Mouse (Mus musculus) midbrain, postnatal 0 days (tissue): ENCODE measurements around the gene Mfap2. TPM values are rescaled to one million over a fixed set of nuclear protein-coding genes. Genes with fewer than 3 reads are reported as not detected.

ENCODE experiments used
- ATAC-seq: fragments of 200-750 bp; cut with Nextera tagmentation; 2 replicates; pipeline ENCODE4 v1.8.0; 2017; ENCODE audit warnings: moderate number of reproducible peaks, mild to moderate bottlenecking, moderate TSS enrichment, moderate library complexity; ENCODE audit not compliant: low FRiP score
- DNase-seq: peaks from one replicate; pipeline ENCODE4 v3.0.0-alpha.2; 2015; ENCODE audit warnings: low spot score
- H3K27ac ChIP-seq: fragments of 300-500 bp; sonication (generic); 2 replicates; pipeline ENCODE4 v1.5.1; 2014; ENCODE audit warnings: low read depth, mild to moderate bottlenecking, low read length, mixed read lengths
- H3K27me3 ChIP-seq: fragments of 300-500 bp; sonication (generic); 2 replicates; pipeline ENCODE4 v1.6.1; 2014; ENCODE audit warnings: low read length, control low read depth, mixed read lengths; ENCODE audit not compliant: insufficient read depth
- H3K36me3 ChIP-seq: fragments of 300-500 bp; sonication (generic); 2 replicates; pipeline ENCODE4 v1.6.1; 2014; ENCODE audit warnings: low read length, control low read depth, mixed read lengths; ENCODE audit not compliant: insufficient read depth
- H3K4me1 ChIP-seq: fragments of 300-500 bp; sonication (generic); 2 replicates; pipeline ENCODE4 v1.6.1; 2014; ENCODE audit warnings: mild to moderate bottlenecking, control low read depth, antibody characterized with exemption, low read length, mixed read lengths; ENCODE audit not compliant: insufficient read depth
- H3K4me2 ChIP-seq: fragments of 300-500 bp; sonication (generic); 2 replicates; pipeline ENCODE4 v1.6.1; 2014; ENCODE audit warnings: low read depth, mild to moderate bottlenecking, low read length, mixed read lengths; ENCODE audit not compliant: poor library complexity, severe bottlenecking
- H3K4me3 ChIP-seq: fragments of 300-500 bp; sonication (generic); 2 replicates; pipeline ENCODE4 v1.5.1; 2014; ENCODE audit warnings: low read depth, mild to moderate bottlenecking, low read length, moderate library complexity
- H3K9ac ChIP-seq: fragments of 300-500 bp; sonication (generic); replicated peaks from 2 replicates; pipeline ENCODE4 v1.6.1; 2014; ENCODE audit warnings: mild to moderate bottlenecking, low read length, moderate library complexity, mixed read lengths; ENCODE audit not compliant: poor library complexity, severe bottlenecking
- H3K9me3 ChIP-seq: fragments of 300-500 bp; sonication (generic); 2 replicates; pipeline ENCODE4 v1.6.1; 2016; ENCODE audit warnings: low read length, control low read depth
- CTCF ChIP-seq: IDR thresholded peaks from 2 replicates; pipeline ENCODE4 v1.5.1; 2016; ENCODE audit warnings: antibody characterized with exemption, mild to moderate bottlenecking
- WGBS: fragments of 180-500 bp; shearing (Covaris S2); extraction: QIAGEN DNeasy Blood & Tissue Kit; methylation state at CpG from one replicate; pipeline ENCODE4 v1.1.7; 2014; 5-methylcytosine and 5-hydroxymethylcytosine counted together
- polyA plus RNA-seq: library from polyadenylated mRNA; unstranded; fragments of >200 nt; fragmentation: Nextera tagmentation; extraction: Ambion mirVana; gene quantifications from 2 replicates; pipeline ENCODE4 v1.2.1, GENCODE M21; 2015
- total RNA-seq: library from RNA; depleted of rRNA; stranded (reverse); fragments of >200 nt; gene quantifications from 2 replicates; pipeline ENCODE4 v1.2.3, GENCODE M21; 2014

Mfap2 gene
- total and polyA plus RNA-seq, 2 experiments from 2014 or later = 32.4 to 104 TPM

DNA sequence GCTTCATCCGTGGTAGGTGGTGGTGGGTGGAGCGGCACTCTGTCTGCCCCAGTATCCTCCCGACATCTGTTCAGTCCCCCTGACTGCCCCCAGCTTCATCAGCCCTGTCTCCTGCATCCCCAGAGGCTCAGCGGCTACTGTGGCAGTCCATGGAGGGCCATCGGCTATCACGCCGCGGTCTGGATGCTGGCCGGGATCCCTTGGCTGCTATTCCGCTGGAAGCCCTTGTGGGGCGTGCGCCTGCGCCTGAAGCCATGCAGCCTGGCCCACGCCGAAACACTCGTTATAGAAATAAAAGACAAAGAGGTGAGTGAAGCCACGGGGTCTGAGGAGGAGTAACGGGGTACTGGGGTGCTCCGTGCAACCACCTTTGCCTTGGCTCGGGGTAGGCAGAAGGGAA is 18.0 kb upstream of the Mfap2 start:
- no peak overlapping the region for H3K9ac ChIP-seq
- ATAC-seq = no peak
- no peak overlapping the region for H3K4me2 ChIP-seq
- no peak for DNase-seq
- no peak overlapping the region for H3K4me3 ChIP-seq
- peaks cover 52% of the 10 kb centered on the region for H3K36me3 ChIP-seq
- H3K27me3 ChIP-seq = no peaks in the 10 kb centered on the region
- no peak overlapping the region for H3K27ac ChIP-seq
- peaks cover 6% of the 10 kb centered on the region; the same call in 1 of the 2 replicates for H3K4me1 ChIP-seq
- WGBS = 83% methylated on average over 20 of the region's 20 CpGs
- no peak for TF ChIP-seq CTCF
- no peaks in the 10 kb centered on the region for H3K9me3 ChIP-seq

DNA sequence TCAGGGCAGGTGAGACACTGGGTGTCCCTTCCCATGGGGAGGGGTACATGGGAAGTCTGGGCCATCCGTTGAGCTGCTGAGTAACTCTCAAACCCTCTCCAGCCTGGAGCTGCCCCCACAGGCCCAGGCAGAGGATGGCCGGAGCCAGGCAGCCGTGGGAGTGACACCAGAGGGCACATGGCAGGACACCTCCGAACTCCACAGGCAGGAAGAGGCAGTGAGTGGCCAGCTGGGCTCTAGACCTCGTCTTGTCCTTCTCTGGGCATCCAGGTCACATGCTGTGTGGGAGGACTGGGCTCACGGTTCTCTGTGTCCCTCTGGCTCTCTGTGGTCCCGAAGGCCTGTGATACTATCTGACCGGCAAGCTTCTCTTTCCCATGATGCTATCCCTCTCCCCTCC is 16.4 kb upstream of the Mfap2 start:
- peaks cover 66% of the 10 kb centered on the region for H3K36me3 ChIP-seq
- TF ChIP-seq CTCF = no peak
- H3K27me3 ChIP-seq = no peaks in the 10 kb centered on the region
- peaks cover 6% of the 10 kb centered on the region; the same call in 1 of the 2 replicates for H3K4me1 ChIP-seq
- no peak for DNase-seq
- no peak for ATAC-seq
- no peak overlapping the region for H3K27ac ChIP-seq
- no peak overlapping the region for H3K4me3 ChIP-seq
- no peak overlapping the region for H3K9ac ChIP-seq
- 90% methylated on average over 8 of the region's 8 CpGs for WGBS
- H3K9me3 ChIP-seq = no peaks in the 10 kb centered on the region
- no peak overlapping the region for H3K4me2 ChIP-seq

DNA sequence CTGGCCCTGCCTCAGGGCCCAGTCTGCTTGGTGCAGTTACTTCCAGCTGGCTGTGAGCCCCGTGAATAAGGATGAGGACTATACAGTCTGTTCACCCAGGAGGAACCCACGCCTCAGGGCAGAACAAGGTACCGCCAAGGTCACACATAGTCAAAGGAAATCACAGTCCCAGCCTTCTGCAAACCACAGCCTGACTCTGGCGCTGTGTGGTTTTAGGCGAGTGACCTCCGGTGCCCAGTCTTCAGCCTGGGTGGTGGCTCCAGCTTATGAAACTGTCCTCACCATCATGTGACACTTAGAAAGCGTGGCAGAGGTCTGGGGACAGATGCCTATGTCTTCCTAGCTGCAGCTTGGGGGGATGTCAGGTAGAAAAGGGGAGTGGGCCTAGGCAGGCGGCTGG is 14.4 kb upstream of the Mfap2 start:
- no peak for TF ChIP-seq CTCF
- DNase-seq (no peak), ATAC-seq (no peak)
- Histone ChIP-seq H3K4me2 (no peak overlapping the region), H3K27me3 (no peaks in the 10 kb centered on the region), H3K36me3 (peaks cover 84% of the 10 kb centered on the region), H3K4me3 (no peak overlapping the region), H3K9me3 (no peaks in the 10 kb centered on the region), H3K27ac (no peak overlapping the region), H3K9ac (no peak overlapping the region), H3K4me1 (no peaks in the 10 kb centered on the region)
- WGBS = 93% methylated on average over 8 of the region's 8 CpGs

DNA sequence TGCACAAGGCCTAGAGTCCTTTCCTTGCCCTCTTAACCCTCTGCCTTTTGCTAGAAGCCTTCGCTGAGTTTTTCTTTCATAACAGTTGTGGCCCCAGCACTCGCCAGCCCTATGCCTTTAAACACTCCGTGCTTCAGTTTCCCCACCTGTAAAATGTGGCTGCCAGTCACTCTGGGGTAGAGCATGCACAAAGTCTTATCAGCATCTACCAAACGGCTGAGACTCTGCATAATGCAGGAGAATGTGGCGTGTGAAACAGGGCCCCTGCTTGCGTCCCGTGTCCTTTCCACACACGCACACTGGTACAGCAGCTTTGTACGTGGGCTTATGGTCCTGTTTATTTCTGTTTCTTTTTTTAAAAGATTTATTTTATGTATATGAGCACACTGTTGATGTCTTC is 13.4 kb upstream of the Mfap2 start:
- H3K9me3 ChIP-seq = no peaks in the 10 kb centered on the region
- no peak overlapping the region for H3K4me3 ChIP-seq
- no peak for DNase-seq
- no peak for ATAC-seq
- no peak overlapping the region for H3K27ac ChIP-seq
- 98% methylated on average over 9 of the region's 9 CpGs for WGBS
- H3K36me3 ChIP-seq = peaks cover 89% of the 10 kb centered on the region
- H3K27me3 ChIP-seq = no peaks in the 10 kb centered on the region
- TF ChIP-seq CTCF = no peak
- H3K9ac ChIP-seq = no peak overlapping the region
- H3K4me1 ChIP-seq = no peaks in the 10 kb centered on the region
- no peak overlapping the region for H3K4me2 ChIP-seq

DNA sequence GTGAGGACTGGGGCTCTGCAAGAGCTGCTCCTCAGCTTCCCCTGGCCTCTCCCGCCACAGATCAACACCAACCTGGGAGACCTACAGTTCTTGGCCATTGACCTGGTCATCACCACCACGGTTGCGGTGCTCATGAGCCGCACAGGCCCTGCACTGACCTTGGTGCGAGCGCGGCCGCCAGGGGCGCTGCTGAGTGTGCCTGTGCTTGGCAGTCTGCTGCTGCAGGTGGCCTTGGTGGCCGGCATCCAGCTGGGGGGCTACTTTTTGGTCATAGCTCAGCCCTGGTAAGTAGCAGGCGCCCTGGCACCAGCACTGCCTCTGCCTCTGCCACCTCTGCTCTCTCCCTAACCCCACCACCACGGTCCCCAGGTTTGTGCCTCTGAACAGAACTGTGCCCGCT is 4.2 kb upstream of the Mfap2 start:
- no peak for ATAC-seq
- 75% methylated on average over 13 of the region's 13 CpGs for WGBS
- Histone ChIP-seq H3K9ac (no peak overlapping the region), H3K27ac (no peak overlapping the region), H3K4me2 (no peak overlapping the region), H3K36me3 (peaks cover 68% of the 10 kb centered on the region), H3K9me3 (no peaks in the 10 kb centered on the region), H3K27me3 (no peaks in the 10 kb centered on the region), H3K4me3 (no peak overlapping the region), H3K4me1 (peaks cover 5% of the 10 kb centered on the region; the same call in 1 of the 2 replicates)
- peak; percentile 44 for TF ChIP-seq CTCF
- DNase-seq = no peak

DNA sequence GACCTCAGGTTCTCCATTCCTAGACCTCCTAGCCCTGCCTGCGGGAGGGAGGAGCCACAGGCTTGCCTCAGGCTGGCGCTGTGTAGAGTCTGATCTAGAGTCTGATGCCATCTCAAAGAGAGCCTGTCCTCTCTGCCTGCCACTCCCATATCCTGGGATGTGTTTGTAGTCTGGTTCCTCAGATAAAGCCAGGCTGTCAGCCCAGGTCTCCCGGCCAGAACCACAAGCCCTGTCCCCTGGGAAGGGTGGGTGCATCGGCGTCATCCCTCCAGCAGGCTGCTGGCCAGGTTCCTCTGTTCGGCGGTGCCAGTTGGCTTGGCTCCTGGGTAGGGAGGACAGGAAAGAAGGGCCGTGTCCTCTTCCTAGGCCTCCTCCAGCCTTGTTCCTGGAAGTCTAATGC is 2.2 kb upstream of the Mfap2 start:
- DNase-seq (peak; percentile 32), ATAC-seq (no peak)
- no peaks in the 10 kb centered on the region for H3K9me3 ChIP-seq
- H3K27ac ChIP-seq = no peak overlapping the region
- H3K4me3 ChIP-seq = no peak overlapping the region
- no peaks in the 10 kb centered on the region for H3K27me3 ChIP-seq
- H3K4me1 ChIP-seq = peaks cover 21% of the 10 kb centered on the region
- no peak for TF ChIP-seq CTCF
- H3K4me2 ChIP-seq = no peak overlapping the region
- H3K36me3 ChIP-seq = peaks cover 51% of the 10 kb centered on the region
- H3K9ac ChIP-seq = no peak overlapping the region
- WGBS = 68% methylated on average over 8 of the region's 8 CpGs
